Mouse (Mus musculus): Measurements from ENCODE around the gene Syndig1l.

DNA sequence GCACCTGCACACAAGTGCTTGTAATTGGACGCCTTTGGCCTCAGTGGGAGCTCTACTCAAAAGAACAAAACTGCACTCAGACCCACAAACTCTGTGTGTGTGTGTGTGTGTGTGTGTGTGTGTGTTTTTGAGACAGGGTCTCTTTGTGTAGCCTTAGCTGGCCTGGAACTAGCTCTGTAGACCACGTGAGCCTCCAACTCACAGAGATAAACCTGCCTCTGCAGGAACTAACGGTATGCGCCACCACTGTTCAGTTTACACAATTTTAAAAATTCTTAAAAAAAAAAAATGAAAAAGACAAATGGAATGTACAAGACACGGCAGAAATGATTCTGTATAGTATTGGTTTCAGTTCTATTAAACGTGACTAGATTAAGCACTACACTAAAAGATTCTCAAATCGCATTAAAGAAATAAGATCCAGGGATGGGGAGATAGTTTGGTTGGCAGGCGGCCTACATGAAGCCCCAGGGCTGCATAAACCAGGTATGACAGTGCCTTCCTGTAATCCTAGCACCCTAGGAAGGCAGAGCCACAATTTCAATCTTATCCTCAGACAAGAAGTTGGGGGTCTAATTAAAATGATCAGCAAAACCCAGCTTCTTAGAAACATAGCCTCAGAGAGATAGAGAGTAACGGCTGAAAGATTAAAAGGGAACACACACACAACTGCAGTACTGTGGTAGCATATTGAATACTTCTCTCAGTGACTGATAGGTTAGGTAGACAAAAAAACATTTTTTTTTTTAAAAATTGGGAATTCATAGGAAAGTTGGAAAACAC lies 20.0 kb upstream of the Syndig1l start:
- TF ChIP-seq CTCF (IDR thresholded peaks at IDR 0.05; ENCODE audit: low read depth) (no peak), EP300 (IDR thresholded peaks at IDR 0.05; ENCODE audit: low read depth) (no peak)
